Mouse (Mus musculus): ENCODE results near the gene Naa35. TPM values are rescaled to one million over a fixed set of nuclear protein-coding genes. Genes with fewer than 3 reads are reported as not detected.

Gene Naa35
- total RNA-seq, 1 experiment: 79.1 TPM

DNA sequence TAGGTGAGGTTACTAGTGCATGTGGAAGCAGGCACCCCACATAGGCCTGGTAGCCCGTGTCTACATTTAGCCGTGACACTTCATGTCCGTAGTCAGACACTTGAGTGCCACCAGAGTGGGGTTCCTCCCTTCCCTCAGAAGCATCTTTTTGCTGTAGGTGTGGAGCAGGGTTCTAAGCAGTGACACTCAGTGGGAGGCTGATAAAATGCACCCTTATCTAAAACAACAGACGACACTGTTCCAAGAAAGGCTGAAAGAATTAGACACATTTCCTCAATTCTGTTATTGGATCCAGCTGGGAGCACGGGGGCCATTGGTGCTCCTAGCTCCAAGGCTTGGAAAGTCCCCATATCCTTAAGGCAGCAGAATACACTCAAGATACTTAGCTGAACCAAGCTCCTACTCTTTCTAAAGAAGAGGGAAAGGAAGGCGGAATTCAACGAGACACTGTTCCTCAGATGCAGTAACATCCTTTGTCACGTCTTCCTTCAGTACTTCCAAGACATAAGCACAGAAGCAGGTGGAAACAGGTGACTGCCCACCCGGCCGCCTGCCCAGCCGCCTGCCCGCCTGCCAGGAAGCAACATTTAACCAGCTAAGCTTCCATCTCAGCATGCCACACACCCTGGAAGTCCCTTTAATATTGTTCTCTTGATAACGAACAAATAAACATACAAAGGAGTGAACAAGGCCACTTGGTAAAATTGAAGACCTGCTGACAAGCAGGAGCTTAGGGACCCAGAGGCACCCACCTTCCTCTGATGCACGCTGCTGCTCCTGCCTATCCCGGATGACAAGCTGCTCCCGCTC, 54.5 kb downstream of the Naa35 start:
- H3K9me3 ChIP-seq (ENCODE audit: control insufficient read depth, insufficient read depth, low read depth, low read length): 0 out of 2 replicates have a peak, but pooled peaks cover 2% of the 10 kb centered on the region
- peaks cover 53% of the 10 kb centered on the region for H3K36me3 ChIP-seq (ENCODE audit: control insufficient read depth, insufficient read depth, low read length, poor library complexity, severe bottlenecking)
- in situ Hi-C loops (cut with MboI; ENCODE audit: low sequenced_read_pairs in 2 of 2, unreplicated experiment in 2 of 2): no loop called here
- no peaks in the 10 kb centered on the region for H3K4me1 ChIP-seq (ENCODE audit: control insufficient read depth in 2 of 2, insufficient read depth in 2 of 2, low read length in 2 of 2, poor library complexity in 1 of 2)
- H3K9ac ChIP-seq (ENCODE audit: insufficient read depth, low read depth, low read length, poor library complexity, severe bottlenecking): no peak overlapping the region
- no peak for TF ChIP-seq ZC3H11A (IDR thresholded peaks at IDR 0.05; ENCODE audit: borderline replicate concordance, low read depth, low read length)
- no peak for TF ChIP-seq MAFK (IDR thresholded peaks at IDR 0.05; ENCODE audit: insufficient read depth, low read depth, low read length)
- TF ChIP-seq ZNF384 (IDR thresholded peaks at IDR 0.05; ENCODE audit: low read depth, low read length): no peak
- no peak for TF ChIP-seq HCFC1 (IDR thresholded peaks at IDR 0.05; ENCODE audit: borderline replicate concordance, insufficient read depth, low read length)
- TF ChIP-seq CHD2 (IDR thresholded peaks at IDR 0.05; ENCODE audit: low read depth, low read length): no peak
- no peak for DNase-seq (ENCODE audit: low read depth, low spot score)
- no peak overlapping the region for H3K4me3 ChIP-seq (ENCODE audit: insufficient read depth in 1 of 2, low read depth in 1 of 2, low read length in 2 of 2, poor library complexity in 1 of 2, severe bottlenecking in 1 of 2)
- H3K27ac ChIP-seq (ENCODE audit: insufficient read depth, low read depth, low read length, poor library complexity, severe bottlenecking): no peak overlapping the region

DNA sequence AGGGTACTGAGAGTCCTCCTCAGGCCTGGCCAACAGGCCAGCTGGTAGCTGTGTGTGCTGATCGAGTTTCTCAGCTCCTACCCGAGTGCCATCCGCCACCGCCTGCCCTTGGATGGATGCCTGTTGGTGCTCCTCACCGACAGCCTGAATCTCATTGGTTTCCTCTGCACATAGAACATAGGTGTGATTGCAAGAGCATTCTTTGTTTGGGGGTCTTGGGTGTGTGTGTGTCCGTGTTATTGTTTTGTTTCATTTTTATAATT, 55.0 kb downstream of the Naa35 start:
- H3K36me3 ChIP-seq (ENCODE audit: control insufficient read depth, insufficient read depth, low read length, poor library complexity, severe bottlenecking): peaks cover 53% of the 10 kb centered on the region
- no peak overlapping the region for H3K9ac ChIP-seq (ENCODE audit: insufficient read depth, low read depth, low read length, poor library complexity, severe bottlenecking)
- 0 out of 2 replicates have a peak, but pooled peaks cover 2% of the 10 kb centered on the region for H3K9me3 ChIP-seq (ENCODE audit: control insufficient read depth, insufficient read depth, low read depth, low read length)
- DNase-seq (ENCODE audit: low read depth, low spot score): no peak
- in situ Hi-C loops (cut with MboI; ENCODE audit: low sequenced_read_pairs in 2 of 2, unreplicated experiment in 2 of 2): no loop called here
- TF ChIP-seq HCFC1 (IDR thresholded peaks at IDR 0.05; ENCODE audit: borderline replicate concordance, insufficient read depth, low read length): no peak
- no peak for TF ChIP-seq CHD2 (IDR thresholded peaks at IDR 0.05; ENCODE audit: low read depth, low read length)
- TF ChIP-seq MAFK (IDR thresholded peaks at IDR 0.05; ENCODE audit: insufficient read depth, low read depth, low read length): no peak
- TF ChIP-seq ZNF384 (IDR thresholded peaks at IDR 0.05; ENCODE audit: low read depth, low read length): no peak
- TF ChIP-seq ZC3H11A (IDR thresholded peaks at IDR 0.05; ENCODE audit: borderline replicate concordance, low read depth, low read length): no peak
- H3K4me3 ChIP-seq (ENCODE audit: insufficient read depth in 1 of 2, low read depth in 1 of 2, low read length in 2 of 2, poor library complexity in 1 of 2, severe bottlenecking in 1 of 2): no peak overlapping the region
- H3K4me1 ChIP-seq (ENCODE audit: control insufficient read depth in 2 of 2, insufficient read depth in 2 of 2, low read length in 2 of 2, poor library complexity in 1 of 2): peaks cover 0 to 3% of the 10 kb centered on the region in 2 experiments; a peak in 1 of 4 replicates
- H3K27ac ChIP-seq (ENCODE audit: insufficient read depth, low read depth, low read length, poor library complexity, severe bottlenecking): no peak overlapping the region

DNA sequence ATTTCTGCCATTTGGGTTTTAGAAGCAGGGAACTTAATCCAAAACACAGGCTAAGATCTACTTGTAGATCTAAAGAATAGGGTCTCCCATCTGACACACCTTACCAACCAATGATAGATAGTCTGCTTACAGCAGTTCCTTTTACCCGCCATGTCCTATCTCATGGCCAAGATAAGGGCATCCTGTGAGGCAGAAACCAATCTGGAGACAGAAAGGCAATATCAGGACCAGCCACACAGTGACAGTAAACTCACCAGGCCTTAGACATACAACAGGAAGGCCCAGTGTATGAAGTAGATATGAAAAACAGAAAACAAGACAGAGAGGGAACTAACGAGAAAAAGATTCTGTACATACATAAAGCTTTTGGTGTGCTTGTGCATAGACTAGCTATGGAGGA, 57.8 kb downstream of the Naa35 start:
- Histone ChIP-seq H3K36me3 (ENCODE audit: control insufficient read depth, insufficient read depth, low read length, poor library complexity, severe bottlenecking) (peaks cover 32% of the 10 kb centered on the region), H3K27ac (ENCODE audit: insufficient read depth, low read depth, low read length, poor library complexity, severe bottlenecking) (no peak overlapping the region), H3K4me1 (ENCODE audit: control insufficient read depth in 2 of 2, insufficient read depth in 2 of 2, low read length in 2 of 2, poor library complexity in 1 of 2) (peaks cover 14 to 21% of the 10 kb centered on the region in 2 experiments), H3K9ac (ENCODE audit: insufficient read depth, low read depth, low read length, poor library complexity, severe bottlenecking) (no peak overlapping the region), H3K9me3 (ENCODE audit: control insufficient read depth, insufficient read depth, low read depth, low read length) (0 out of 2 replicates have a peak, but pooled peaks cover 2% of the 10 kb centered on the region), H3K4me3 (ENCODE audit: insufficient read depth in 1 of 2, low read depth in 1 of 2, low read length in 2 of 2, poor library complexity in 1 of 2, severe bottlenecking in 1 of 2) (no peak overlapping the region)
- in situ Hi-C loops (cut with MboI; ENCODE audit: low sequenced_read_pairs in 2 of 2, unreplicated experiment in 2 of 2): no loop called here
- DNase-seq (ENCODE audit: low read depth, low spot score): no peak
- no peak for TF ChIP-seq ZNF384 (IDR thresholded peaks at IDR 0.05; ENCODE audit: low read depth, low read length)
- TF ChIP-seq CHD2 (IDR thresholded peaks at IDR 0.05; ENCODE audit: low read depth, low read length): no peak
- TF ChIP-seq MAFK (IDR thresholded peaks at IDR 0.05; ENCODE audit: insufficient read depth, low read depth, low read length): no peak
- no peak for TF ChIP-seq HCFC1 (IDR thresholded peaks at IDR 0.05; ENCODE audit: borderline replicate concordance, insufficient read depth, low read length)
- no peak for TF ChIP-seq ZC3H11A (IDR thresholded peaks at IDR 0.05; ENCODE audit: borderline replicate concordance, low read depth, low read length)

DNA sequence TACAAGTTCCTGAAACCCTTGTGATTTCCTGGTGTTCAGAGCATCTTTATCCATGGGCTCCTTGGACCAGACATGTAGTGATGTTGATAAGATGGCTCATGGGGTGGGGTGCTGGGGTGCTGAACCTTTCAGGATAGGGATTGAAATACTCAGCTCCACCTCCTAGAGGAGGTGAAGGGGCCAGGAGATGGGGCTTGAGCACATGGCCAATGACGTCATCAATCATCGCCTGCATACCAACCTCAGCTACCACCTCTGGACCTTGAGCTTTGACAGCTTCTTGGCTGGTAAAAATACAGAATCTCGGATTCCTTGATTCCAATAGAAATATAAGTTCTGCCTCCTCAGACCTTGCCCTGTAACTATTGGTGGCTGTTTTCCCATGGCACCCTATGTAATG, 60.4 kb downstream of the Naa35 start:
- Histone ChIP-seq H3K27ac (ENCODE audit: insufficient read depth, low read depth, low read length, poor library complexity, severe bottlenecking) (no peak overlapping the region), H3K4me3 (ENCODE audit: insufficient read depth in 1 of 2, low read depth in 1 of 2, low read length in 2 of 2, poor library complexity in 1 of 2, severe bottlenecking in 1 of 2) (no peak overlapping the region), H3K36me3 (ENCODE audit: control insufficient read depth, insufficient read depth, low read length, poor library complexity, severe bottlenecking) (peaks cover 19% of the 10 kb centered on the region), H3K4me1 (ENCODE audit: control insufficient read depth in 2 of 2, insufficient read depth in 2 of 2, low read length in 2 of 2, poor library complexity in 1 of 2) (peaks cover 20 to 26% of the 10 kb centered on the region in 2 experiments), H3K9ac (ENCODE audit: insufficient read depth, low read depth, low read length, poor library complexity, severe bottlenecking) (no peak overlapping the region), H3K9me3 (ENCODE audit: control insufficient read depth, insufficient read depth, low read depth, low read length) (0 out of 2 replicates have a peak, but pooled peaks cover 2% of the 10 kb centered on the region)
- in situ Hi-C loops (cut with MboI; ENCODE audit: low sequenced_read_pairs in 2 of 2, unreplicated experiment in 2 of 2): no loop called here
- TF ChIP-seq HCFC1 (IDR thresholded peaks at IDR 0.05; ENCODE audit: borderline replicate concordance, insufficient read depth, low read length) (no peak), MAFK (IDR thresholded peaks at IDR 0.05; ENCODE audit: insufficient read depth, low read depth, low read length) (no peak), ZC3H11A (IDR thresholded peaks at IDR 0.05; ENCODE audit: borderline replicate concordance, low read depth, low read length) (no peak), ZNF384 (IDR thresholded peaks at IDR 0.05; ENCODE audit: low read depth, low read length) (no peak), CHD2 (IDR thresholded peaks at IDR 0.05; ENCODE audit: low read depth, low read length) (no peak)
- no peak for DNase-seq (ENCODE audit: low read depth, low spot score)

Measured in ES-E14 (cell line).